Mouse (Mus musculus): ENCODE data around the gene Mrap.

The Mrap gene

DNA sequence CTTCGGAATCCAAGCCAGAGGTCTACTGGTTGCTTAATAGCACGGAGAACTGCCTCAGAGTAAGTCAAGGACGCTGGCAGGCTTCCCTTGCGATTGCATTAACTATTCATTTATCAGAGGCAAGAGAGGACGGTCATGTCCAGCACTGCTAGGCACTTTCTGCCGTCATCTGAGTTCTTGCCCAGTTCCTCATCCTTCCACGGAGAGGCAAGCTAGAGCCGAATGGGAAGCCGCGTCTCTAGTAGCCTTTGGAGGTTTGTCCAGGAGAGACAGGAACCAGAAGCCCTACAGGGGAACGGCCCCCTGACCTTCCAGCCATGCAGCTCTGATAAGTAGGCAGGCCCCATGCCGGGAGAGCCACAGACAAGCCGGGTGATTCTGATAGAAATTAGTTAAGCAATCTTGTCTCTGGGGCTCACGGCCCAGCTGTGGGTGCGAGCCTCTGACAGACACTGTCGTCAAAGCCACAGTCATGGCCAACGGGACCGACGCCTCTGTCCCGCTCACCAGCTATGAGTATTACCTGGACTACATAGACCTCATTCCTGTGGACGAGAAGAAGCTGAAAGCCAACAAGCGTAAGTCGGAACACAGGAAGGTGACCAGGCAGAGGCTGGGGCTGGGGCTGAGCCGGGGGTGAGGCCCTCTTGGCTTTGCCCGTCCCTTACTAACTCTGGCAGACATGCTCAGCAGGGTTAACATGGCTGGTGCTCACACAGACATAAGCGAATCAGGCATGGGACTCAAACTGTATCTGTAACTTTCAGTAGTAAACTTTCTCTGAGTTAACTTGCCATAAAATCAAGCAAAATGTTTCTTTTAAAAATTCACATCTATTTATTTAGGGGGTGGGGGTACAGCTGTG, at the start of gene Mrap:
TSS of gene Mrap (plus strand) at position 116 of the 865 bp plus-strand sequence.
- no peak for DNase-seq (ENCODE audit: low spot score in 2 of 2)

DNA sequence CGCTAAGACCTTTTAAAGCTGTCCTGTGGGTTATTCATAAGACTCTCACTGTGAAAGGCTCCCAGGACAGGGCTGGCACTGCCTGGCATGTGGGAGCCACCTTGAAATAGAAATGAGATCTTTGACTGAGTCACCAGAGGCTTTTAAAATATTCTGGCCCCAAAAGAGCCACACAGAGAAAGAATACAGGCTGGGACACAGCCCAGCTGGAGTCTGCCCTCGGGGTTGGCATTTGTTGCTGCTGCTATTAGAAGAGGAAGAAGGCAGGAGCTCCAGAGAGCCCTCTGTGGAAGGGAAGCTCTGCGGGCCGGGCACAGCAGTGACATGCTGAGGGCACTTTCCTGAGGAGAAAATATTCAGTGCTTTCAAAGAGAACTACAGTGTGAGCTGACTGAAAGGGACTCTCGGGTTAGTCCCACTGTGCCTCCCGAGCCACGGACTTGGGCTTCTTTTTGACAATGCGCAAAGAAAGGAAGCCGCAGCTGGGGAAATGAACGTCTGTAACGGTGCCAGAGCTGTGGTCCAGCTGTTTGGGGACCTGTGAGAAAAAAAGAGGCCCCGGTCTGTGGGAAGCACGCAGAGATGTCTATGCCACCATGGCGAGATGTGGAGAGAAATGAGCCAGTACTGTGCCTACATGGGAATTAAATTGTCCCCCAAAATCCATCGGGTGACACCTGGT, 45.2 kb upstream of the Mrap start:
- peak in 1 of 2 experiments; percentile 45 for DNase-seq (ENCODE audit: low spot score in 2 of 2)

DNA sequence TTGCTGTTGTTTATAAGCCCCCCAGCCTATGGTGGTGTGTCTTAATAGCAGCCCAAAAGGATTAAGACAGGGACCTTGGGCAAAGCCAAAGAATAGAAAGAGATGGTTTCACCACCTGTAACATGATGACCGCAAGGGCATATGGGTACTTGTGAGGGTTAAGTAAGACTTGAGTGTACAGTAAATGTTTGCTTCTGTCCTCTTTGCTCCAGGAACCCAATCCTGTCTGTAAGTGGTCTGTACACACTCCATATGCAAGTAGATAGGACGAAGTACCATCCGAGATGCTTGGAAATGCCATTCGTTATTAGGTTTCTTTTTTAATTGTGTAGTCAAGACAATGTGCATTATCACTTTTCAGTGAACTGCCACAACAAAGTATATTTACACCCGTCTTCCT, 44.4 kb upstream of the Mrap start:
- DNase-seq (ENCODE audit: low spot score in 2 of 2): no peak

DNA sequence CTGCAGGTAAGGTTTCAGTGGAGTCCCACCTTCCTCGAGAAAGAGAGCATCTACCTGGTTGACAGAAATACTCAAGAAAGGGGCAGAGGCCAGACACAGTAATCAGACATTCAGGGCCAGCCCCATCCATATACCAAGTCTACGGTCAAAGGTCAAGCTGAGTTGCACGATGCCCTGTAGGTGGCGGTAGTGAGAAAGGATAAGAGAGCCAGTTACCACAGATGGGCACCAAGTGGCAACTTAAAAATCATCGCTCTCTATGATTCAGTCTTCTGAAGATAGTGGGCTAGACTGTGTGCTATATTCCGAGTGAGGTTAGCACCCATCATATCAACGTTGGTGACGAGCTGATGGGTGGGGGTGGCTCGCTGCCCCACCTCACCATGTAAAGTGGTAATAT, 43.3 kb upstream of the Mrap start:
- no peak for DNase-seq (ENCODE audit: low spot score in 2 of 2)

DNA sequence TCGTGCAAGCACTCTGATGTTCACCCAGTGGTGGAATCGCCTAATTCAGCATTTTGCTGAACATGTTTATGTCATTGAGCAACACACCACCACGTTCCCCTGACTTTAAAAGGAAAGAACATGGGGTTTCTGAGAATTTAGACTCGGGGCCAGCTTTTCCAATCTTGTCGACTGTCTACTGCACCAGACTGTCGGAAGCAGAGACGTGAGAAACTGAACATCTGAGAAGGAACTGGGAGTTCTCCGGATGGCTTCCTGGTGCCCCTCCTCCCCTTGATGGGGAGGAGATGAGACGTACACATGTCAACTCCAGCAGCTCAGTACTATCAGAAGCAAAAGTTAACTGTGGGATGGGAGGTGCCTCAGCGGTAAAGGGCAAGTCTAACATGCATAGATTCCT, 42.9 kb upstream of the Mrap start:
- DNase-seq (ENCODE audit: low spot score in 2 of 2): no peak

DNA sequence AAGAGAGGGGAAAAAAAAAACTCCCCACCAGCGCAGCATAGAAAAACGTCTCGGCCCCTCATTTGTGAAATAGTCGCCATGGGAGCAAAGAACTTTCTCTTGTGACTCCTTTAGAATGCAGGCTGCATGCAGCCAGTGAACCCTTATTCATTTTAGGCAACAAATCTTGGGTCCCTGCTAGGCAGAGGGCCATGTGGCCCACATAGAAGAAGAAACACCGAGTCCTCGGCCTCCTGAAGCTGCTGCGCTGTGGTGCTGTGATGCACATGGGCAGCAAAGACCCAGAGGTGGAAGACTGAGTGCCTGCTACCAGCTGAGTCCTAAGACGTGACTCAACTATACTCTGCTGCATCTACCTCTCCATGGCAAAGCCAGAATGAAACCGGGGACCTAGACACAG, 41.7 kb upstream of the Mrap start:
- no peak for DNase-seq (ENCODE audit: low spot score in 2 of 2)

DNA sequence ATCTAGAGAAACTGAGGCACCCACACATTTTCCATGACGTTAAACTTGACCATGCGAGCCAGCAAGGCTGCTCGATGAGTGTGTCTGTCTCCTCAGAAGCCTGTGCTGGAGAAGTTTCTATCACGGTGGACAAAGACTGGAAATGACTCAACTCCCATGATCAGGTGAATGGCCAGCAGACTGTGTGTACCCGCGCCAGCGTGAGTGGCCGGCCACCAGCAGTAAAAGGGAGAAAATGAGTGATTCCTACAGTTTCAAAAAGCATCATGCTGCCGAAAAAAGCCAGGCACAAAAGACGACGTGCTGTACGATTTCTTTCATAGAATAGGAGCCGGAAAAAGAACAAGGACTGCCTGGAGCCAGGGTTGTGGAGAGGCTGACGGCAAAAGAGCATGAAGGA, 38.6 kb upstream of the Mrap start:
- no peak for DNase-seq (ENCODE audit: low spot score in 2 of 2)

DNA sequence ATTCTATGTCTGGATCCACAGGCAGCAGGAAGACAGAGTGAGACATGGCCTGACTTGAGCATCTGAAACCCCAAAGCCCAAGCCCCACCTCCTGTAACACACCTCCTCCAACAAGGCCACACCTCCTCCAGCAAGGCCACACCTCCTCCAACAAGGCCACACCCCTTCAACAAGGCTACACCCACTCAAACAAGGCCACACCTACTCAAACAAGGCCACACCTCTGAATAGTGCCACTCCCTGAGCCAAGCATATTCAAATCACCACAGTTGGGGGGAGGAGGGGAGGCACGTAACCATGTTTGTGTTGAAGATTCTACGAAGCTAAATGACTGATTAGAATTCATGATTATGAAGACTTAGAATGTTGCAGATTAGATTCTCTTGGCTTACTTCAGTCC, 36.5 kb upstream of the Mrap start:
- no peak for DNase-seq (ENCODE audit: low spot score in 2 of 2)

DNA sequence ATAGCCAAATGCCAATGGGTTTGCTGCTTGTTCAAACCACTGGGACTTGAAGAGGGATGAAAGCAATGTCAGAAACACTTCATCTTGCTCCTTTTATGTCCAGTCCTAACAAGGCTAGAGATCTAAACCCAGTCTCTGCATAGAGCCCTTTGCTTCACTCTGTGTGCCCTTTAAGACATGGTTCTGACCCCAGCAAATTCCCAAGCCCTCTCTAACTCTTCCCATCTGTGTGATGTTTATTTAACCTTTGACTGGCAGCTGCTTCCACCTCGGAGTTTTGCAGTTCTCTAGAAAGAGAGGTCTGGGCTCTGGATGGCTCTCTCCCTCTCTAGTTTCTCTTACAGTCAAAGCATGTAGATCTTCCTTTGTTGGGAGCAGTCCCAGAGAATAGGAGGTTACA, 34.4 kb upstream of the Mrap start:
- DNase-seq (ENCODE audit: low spot score in 2 of 2): no peak

DNA sequence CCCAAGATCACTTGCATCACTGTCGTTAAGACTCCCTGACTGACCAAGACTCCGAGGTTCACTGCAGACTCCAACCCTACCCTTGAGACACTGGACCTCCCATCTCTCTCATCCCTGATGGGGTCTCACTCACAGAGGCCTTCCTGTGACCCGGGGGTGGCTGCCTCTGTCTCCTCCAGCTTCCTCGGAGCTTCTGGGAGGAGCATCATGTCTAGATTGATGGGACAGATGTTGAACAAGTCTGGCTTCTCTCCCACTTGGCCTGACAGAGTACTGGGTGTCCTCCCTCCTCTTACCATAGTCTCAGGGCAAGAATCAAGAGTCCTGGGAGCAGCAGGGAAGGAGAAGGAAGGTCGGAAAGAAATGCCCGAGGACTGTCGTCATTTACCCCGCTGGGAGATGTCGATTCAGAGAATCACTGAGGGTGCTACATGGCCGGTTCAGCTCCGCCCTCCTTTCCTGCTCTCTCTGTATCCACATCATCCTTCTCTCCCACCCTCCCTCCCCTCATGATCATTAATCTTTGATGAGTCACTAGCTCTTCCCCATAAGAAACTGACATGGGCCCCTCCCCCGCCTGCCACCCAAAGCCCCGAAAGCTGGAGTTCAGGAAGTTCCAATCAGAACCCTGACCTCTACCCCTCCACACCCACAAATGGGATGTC, 33.7 kb upstream of the Mrap start:
- DNase-seq (ENCODE audit: low spot score in 2 of 2): no peak

DNA sequence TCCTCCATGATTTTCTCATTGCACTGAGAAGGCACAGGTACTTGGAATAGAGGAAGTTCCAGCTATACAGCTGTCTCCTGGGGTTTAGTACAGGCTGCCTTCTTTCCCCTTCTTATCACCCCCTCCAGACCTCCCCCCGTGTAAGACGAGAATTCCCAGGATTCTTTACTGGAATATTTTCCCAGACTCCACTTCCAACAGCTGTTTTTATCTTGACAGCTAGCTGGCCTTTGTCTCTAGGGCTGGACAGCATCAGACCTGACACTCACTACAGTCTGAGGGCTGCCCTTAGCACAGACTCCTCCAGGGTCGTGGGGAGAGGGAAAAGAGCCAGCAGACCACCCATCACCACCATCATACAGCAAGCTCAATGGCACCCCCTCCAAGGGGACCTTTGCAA, 31.7 kb upstream of the Mrap start:
- DNase-seq (ENCODE audit: low spot score in 2 of 2): no peak

DNA sequence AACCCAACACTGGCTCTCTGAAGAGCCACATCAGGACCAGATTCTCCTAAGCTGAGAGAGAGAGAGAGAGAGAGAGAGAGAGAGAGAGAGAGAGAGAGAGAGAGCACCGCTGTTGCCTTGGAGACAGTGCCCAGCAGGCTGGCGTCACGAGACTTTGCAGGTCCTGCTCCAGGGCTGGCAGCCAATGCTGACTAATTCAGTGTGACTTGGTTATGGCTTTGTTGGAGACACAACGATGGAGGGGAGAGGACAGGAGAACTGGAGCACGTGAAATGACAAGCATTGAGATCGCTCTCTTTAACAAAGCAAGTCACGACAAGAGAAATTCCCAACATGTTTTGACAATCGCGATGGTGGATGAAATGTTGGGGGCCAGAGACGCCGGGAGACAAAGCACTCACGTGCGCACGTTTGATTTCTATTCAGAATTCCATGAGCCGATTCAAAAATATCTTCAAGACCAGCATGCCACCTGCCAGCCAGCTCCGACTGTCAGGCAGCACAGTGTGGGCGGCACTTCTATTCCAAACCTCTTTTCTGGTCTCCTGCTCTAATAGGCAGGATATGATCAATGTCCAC, 28.2 kb upstream of the Mrap start:
- peak; percentile 80 to 83 for DNase-seq (ENCODE audit: low spot score in 2 of 2)

DNA sequence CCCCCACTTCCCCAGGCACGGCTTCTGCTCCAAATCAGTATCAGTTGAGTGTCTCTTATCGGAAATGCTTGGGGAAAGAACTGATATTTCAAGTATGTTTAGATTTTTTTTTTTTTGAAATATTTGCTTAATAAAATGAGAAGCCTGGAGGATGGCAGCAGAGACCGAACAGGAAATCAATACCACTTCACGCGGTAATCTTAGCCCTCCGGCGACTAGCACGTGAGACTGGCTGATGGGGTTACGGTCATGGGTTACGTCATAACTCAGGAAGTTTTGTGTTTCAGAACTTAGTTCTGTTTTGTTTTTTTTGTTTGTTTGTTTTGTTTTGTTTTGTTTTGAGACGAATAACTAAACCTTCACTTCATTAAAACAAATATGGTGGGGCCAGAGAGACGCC, 27.7 kb upstream of the Mrap start:
- no peak for DNase-seq (ENCODE audit: low spot score in 2 of 2)

DNA sequence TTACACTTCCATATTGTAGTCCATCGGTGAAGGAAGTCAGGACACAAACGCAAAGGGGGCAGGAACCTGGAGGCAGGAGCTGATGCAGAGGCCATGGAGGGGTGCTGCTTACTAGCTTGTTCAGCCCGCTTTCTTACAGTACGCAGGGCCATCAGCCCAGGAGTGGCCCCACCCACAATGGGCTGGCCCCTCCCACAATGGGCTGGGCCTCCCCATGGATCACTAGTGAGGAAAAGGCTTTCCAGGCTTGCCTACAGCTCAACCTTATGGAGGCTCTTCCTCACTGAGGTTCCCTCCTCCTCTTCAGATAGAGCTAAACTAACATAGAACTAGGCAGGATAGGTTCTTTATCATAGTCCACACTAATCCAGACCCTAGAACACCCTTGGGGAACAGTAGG, 14.0 kb upstream of the Mrap start:
- DNase-seq (ENCODE audit: low spot score in 2 of 2): no peak

DNA sequence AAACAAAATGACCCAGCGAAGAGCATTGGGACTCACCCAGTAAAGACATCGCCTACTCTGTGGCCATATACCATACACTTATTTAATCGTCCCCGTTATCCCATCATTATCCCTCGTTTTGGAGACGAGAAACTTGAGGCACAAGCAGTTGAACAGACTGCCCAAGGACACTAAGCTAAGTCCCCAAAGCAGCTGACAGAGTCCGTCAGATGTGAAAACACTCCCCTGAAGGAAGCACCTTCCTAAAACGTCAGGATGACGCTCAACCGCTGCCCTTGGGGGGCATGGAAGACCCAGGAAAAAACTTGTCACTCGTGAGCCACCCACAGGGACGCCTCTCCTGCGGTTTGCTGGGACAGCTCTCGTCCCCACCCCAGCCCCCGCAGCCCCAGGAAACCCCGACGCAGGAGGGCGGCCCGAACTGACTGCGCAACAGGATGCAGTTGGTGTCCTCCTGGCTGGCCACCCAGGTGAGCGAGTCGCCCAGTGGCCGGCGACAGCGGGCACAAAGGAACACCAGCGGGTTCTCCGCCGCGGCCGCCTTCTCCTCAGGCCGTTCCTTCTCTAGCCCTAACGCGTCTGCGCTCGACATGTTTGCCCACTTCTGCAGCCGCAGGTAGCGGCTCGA, 11.3 kb upstream of the Mrap start:
- no peak for DNase-seq (ENCODE audit: low spot score in 2 of 2)

DNA sequence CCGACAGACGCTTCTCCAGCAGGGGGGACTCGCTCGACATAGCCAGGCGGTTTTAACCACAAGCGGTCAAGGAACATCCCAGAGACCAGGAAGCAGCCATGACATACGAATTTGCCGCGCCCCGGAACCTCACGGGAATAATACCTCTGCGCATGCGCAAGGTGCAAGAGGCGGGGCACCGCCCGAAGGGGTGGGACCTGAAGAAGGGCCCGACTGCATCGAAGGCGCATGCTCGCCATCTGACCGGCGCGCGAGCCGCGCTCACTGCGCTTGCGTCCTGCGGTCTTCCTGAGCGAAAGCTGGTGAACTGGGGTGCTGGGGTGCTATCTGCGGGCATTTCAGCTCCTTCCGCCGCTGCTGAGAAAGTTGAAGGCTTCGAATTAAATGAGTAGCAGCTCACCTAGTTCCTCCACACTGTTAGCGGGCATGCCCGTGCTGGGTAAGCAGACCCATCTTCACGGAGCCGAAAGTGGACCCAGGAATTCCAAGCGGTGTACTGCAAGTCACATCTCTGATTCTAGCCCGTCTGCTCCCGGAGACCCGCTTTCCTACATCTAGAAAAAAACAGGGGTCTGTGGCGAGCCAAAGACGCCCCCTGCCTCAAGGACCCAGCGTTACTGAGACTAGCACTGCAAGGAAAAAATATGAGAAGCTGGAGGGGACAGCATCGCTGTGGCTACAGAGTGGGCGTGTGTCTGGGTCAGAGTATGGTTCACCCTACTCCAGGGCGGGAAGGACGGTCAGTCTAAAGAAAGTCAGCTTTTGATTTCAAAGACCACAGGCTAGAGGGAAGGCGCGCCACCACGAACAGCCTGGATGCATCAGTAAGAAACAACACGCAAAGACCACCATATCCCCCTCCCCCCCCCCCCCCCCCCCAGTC, 10.5 kb upstream of the Mrap start, which contains the start of gene Mis18a:
TSS of gene Mis18a (minus strand) at position 172 of the 883 bp plus-strand sequence.
- DNase-seq (ENCODE audit: low spot score in 2 of 2): peak; percentile 93 to 94

DNA sequence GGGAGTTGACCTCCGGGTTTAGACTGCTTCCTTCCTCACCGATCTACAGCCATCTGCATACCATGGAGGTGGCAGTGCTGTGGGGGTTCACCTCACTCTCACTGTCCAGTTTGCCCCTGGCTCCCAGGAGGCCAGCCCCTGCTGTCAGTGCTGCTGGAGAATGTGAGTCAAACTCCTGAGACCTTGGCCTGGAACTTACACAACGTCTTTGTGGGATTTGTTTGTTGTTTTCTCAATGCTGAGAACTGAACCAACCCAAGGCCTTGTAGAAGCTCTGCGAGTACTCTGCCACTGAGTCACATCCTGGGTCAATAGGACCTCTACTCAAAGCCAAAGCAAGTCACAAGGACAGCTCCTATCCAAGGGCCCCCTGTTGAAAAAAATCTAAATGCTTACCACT, 2.4 kb upstream of the Mrap start:
- DNase-seq (ENCODE audit: low spot score in 2 of 2): no peak

DNA sequence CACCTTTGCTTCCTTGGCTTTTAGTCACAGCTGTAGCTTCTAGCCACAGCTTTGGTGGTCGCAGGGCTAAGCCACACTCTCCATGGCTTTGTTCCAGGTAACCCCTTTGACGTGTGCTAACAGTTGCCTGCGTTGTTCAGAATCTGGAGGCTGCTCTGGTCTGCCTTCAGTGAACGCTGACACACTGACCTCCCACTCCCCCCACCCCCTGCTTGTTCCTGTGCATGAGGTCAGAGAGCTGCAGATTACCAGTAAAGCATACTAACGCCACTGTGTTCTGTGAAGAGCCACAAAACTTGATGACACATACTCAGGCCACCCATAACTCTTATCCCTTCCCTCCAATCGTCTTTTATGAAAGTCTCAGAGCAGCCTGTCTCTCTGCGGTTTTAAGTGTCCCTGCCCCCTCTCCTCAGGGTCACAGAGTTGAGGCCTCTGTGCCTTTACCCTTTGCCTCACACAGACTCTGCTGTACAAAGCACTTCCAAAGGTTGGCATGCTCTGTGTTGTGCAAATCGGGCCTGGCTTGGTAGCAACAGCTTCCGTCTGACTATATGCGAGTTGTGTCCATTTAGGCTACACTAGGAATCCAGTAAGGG, 1.2 kb upstream of the Mrap start:
- DNase-seq (ENCODE audit: low spot score in 2 of 2): no peak

DNA sequence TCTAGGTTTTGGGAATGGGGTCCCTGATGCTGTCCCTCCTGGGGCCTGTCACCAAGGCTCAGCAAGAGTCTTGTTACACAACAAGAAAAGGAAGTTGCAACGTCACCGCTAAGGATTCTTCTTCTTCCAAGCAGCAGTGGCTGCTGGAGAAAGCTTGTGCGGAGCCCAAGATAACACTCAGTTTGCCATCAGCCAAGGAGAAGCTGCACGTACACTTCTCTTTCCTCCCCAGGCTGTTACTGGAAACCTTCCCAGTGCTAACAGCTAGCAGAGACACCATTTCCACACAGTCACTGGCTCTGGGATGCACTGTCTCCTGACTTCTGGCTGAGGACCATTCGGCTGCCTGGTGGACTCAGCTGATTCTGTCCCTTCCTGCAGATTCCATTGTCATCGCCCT, 9.1 kb downstream of the Mrap start:
- peak; percentile 14 to 23 for DNase-seq (ENCODE audit: low spot score in 2 of 2)

DNA sequence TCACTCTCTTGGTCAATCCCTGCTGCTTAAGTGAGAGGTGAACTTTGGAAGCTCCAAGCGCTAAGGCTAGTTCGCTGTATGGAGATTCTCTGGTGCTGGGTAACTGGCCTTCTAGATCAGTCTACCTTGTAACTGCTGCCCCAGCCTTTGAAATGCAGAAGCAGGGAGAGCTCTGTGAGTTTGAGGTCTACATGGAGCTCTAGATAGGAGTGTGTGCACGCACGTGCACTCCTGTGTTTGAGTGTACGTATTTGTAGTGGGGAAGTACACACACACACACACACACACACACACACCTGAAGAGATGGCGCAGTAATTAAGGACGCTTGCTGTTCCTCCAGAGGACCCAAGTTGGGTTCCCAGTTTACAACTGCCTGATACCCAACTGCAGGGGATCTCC, 10.2 kb downstream of the Mrap start:
- no peak for DNase-seq (ENCODE audit: low spot score in 2 of 2)
